Mouse (Mus musculus) kidney, embryonic 14.5 days (tissue): ENCODE results near the gene Arhgef3. TPM values are rescaled to one million over a fixed set of nuclear protein-coding genes. Genes with fewer than 3 reads are reported as not detected.

Experiments
- ATAC-seq: fragments of 200-750 bp; cut with Nextera tagmentation; 2 replicates; pipeline ENCODE4 v1.8.0; 2017; ENCODE audit warnings: moderate number of reproducible peaks, mild to moderate bottlenecking, moderate TSS enrichment, moderate library complexity; ENCODE audit not compliant: low FRiP score, low TSS enrichment
- H3K27ac ChIP-seq: fragments of 300-500 bp; sonication (generic); 2 replicates; pipeline ENCODE4 v1.5.1; 2014; ENCODE audit warnings: low read depth, mild to moderate bottlenecking, low read length, moderate library complexity, mixed read lengths
- H3K27me3 ChIP-seq: fragments of 300-500 bp; sonication (generic); 2 replicates; pipeline ENCODE4 v1.6.1; 2014; ENCODE audit warnings: mild to moderate bottlenecking, low read length; ENCODE audit not compliant: control insufficient read depth, insufficient read depth
- H3K36me3 ChIP-seq: fragments of 300-500 bp; sonication (generic); 2 replicates; pipeline ENCODE4 v1.6.1; 2014; ENCODE audit warnings: low read length, mixed read lengths; ENCODE audit not compliant: control insufficient read depth, insufficient read depth
- H3K4me1 ChIP-seq: fragments of 300-500 bp; sonication (generic); 2 replicates; pipeline ENCODE4 v1.6.1; 2014; ENCODE audit warnings: low read length, mixed read lengths; ENCODE audit not compliant: control insufficient read depth, insufficient read depth
- H3K4me2 ChIP-seq: fragments of 300-500 bp; sonication (generic); replicated peaks from 2 replicates; pipeline ENCODE4 v1.6.1; 2014; ENCODE audit warnings: low read depth, mild to moderate bottlenecking, low read length
- H3K4me3 ChIP-seq: fragments of 300-500 bp; sonication (generic); 2 replicates; pipeline ENCODE4 v1.5.1; 2014; ENCODE audit warnings: mild to moderate bottlenecking, low read length
- H3K9ac ChIP-seq: fragments of 300-500 bp; sonication (generic); 2 replicates; pipeline ENCODE4 v1.6.1; 2014; ENCODE audit warnings: low read depth, mild to moderate bottlenecking, low read length, moderate library complexity
- H3K9me3 ChIP-seq: fragments of 300-500 bp; sonication (generic); 2 replicates; pipeline ENCODE4 v1.6.1; 2016; ENCODE audit warnings: low read length; ENCODE audit not compliant: control insufficient read depth
- WGBS: fragments of 180-500 bp; shearing (Covaris S2); extraction: QIAGEN DNeasy Blood & Tissue Kit; methylation state at CpG from one replicate; pipeline ENCODE4 v1.1.7; 2014; 5-methylcytosine and 5-hydroxymethylcytosine counted together
- polyA plus RNA-seq: library from polyadenylated mRNA; unstranded; fragments of >200 nt; fragmentation: Nextera tagmentation; extraction: Ambion mirVana; gene quantifications from 2 replicates; pipeline ENCODE4 v1.2.1, GENCODE M21; 2014

Gene Arhgef3
- polyA plus RNA-seq, 1 experiment from 2014 or later = 15.0 TPM

GRCm38 (mm10) chr14:27130031-27130430 is 15.3 kb downstream of the Arhgef3 start:
- Histone ChIP-seq H3K27me3 (no peaks in the 10 kb centered on the region), H3K27ac (no peak overlapping the region), H3K9me3 (no peaks in the 10 kb centered on the region), H3K4me2 (no peak overlapping the region), H3K36me3 (no peaks in the 10 kb centered on the region), H3K4me1 (no peaks in the 10 kb centered on the region), H3K9ac (no peak overlapping the region), H3K4me3 (no peak overlapping the region)
- WGBS = 90% methylated on average over 3 of the region's 3 CpGs
- ATAC-seq = no peak

- Histone ChIP-seq H3K27ac (no peak overlapping the region), H3K27me3 (no peaks in the 10 kb centered on the region), H3K36me3 (no peaks in the 10 kb centered on the region), H3K9ac (no peak overlapping the region), H3K4me3 (no peak overlapping the region), H3K4me2 (no peak overlapping the region), H3K4me1 (no peaks in the 10 kb centered on the region), H3K9me3 (no peaks in the 10 kb centered on the region)
- 54% methylated on average over 1 of the region's 1 CpGs for WGBS
- no peak for ATAC-seq
These were observed 16.0 kb downstream of the Arhgef3 start for GRCm38 (mm10) chr14:27130676-27131075.

- Histone ChIP-seq H3K36me3 (no peaks in the 10 kb centered on the region), H3K4me2 (no peak overlapping the region), H3K27ac (no peak overlapping the region), H3K4me1 (no peaks in the 10 kb centered on the region), H3K4me3 (no peak overlapping the region), H3K27me3 (no peaks in the 10 kb centered on the region), H3K9ac (no peak overlapping the region), H3K9me3 (no peaks in the 10 kb centered on the region)
- no peak for ATAC-seq
- 77% methylated on average over 1 of the region's 1 CpGs for WGBS
These were observed 16.8 kb downstream of the Arhgef3 start for GRCm38 (mm10) chr14:27131521-27131920.

- Histone ChIP-seq H3K36me3 (no peaks in the 10 kb centered on the region), H3K9ac (no peak overlapping the region), H3K9me3 (no peaks in the 10 kb centered on the region), H3K27me3 (no peaks in the 10 kb centered on the region), H3K4me1 (no peaks in the 10 kb centered on the region), H3K27ac (no peak overlapping the region), H3K4me3 (no peak overlapping the region), H3K4me2 (no peak overlapping the region)
- ATAC-seq = no peak; the same call in 1 of the 2 replicates
- 66% methylated on average over 9 of the region's 9 CpGs for WGBS
These were observed 24.2 kb downstream of the Arhgef3 start for GRCm38 (mm10) chr14:27138891-27139290.

DNA sequence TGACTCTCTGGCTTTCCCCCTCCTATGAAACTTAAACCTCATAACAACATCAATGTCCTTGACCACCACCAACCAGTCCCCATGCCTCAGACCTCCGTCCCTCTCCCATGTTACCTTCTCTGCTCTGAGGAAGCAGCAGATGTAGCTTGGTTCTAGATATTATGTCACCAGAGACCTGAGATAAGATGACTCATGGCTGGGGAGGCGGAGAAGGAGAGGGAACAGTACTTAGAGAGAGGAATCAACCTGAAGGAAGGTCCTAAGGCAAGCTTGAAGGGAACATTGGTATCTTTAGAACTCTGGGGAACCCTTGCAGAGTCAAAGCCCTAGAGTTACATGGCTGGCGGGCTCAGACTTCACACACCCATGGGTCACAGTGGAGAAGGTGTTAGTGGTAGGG is 25.3 kb downstream of the Arhgef3 start:
- no peak overlapping the region for H3K4me2 ChIP-seq
- no peak for ATAC-seq
- H3K27me3 ChIP-seq = no peaks in the 10 kb centered on the region
- WGBS = 82% methylated on average over 3 of the region's 3 CpGs
- no peak overlapping the region for H3K27ac ChIP-seq
- no peak overlapping the region for H3K9ac ChIP-seq
- H3K4me1 ChIP-seq = peaks cover under 1% of the 10 kb centered on the region; the same call in 1 of the 2 replicates
- H3K36me3 ChIP-seq = no peaks in the 10 kb centered on the region
- no peak overlapping the region for H3K4me3 ChIP-seq
- H3K9me3 ChIP-seq = no peaks in the 10 kb centered on the region

DNA sequence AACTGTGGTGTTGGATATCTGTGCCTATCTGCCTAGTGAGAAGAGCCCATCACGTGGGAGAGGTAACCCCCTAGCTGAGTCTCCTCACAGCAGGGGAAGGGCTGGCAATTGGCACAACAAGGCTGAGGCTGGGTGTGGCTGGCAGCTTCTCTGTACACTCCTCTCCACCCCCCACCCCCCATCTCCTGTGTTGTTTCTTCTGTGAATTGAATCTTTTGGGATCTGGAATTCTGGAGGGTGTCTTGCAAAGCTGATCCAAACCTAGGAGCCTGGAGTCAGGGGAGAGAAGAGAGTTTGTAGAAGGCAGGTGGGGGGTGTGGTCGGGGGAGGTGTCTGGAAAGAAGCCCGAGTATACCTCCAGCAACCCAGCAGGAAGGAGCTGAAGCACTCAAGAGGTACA is 26.8 kb downstream of the Arhgef3 start:
- Histone ChIP-seq H3K9ac (no peak overlapping the region), H3K4me1 (peaks cover 10% of the 10 kb centered on the region; the same call in 1 of the 2 replicates), H3K27ac (no peak overlapping the region), H3K9me3 (no peaks in the 10 kb centered on the region), H3K36me3 (no peaks in the 10 kb centered on the region), H3K4me2 (no peak overlapping the region), H3K27me3 (no peaks in the 10 kb centered on the region), H3K4me3 (no peak overlapping the region)
- WGBS = 31% methylated on average over 3 of the region's 3 CpGs
- no peak for ATAC-seq

GRCm38 (mm10) chr14:27142680-27143079 is 28.0 kb downstream of the Arhgef3 start:
- 86% methylated on average over 5 of the region's 5 CpGs for WGBS
- Histone ChIP-seq H3K27ac (no peak overlapping the region), H3K27me3 (no peaks in the 10 kb centered on the region), H3K4me3 (no peak overlapping the region), H3K9me3 (no peaks in the 10 kb centered on the region), H3K4me2 (no peak overlapping the region), H3K36me3 (no peaks in the 10 kb centered on the region), H3K9ac (no peak overlapping the region), H3K4me1 (peaks cover 10% of the 10 kb centered on the region; the same call in 1 of the 2 replicates)
- no peak for ATAC-seq

- Histone ChIP-seq H3K27me3 (no peaks in the 10 kb centered on the region), H3K36me3 (no peaks in the 10 kb centered on the region), H3K4me1 (peaks cover 10% of the 10 kb centered on the region; the same call in 1 of the 2 replicates), H3K9me3 (no peaks in the 10 kb centered on the region), H3K27ac (peak overlapping the region; percentile 55; the same call in 1 of the 2 replicates), H3K9ac (no peak overlapping the region), H3K4me2 (no peak overlapping the region), H3K4me3 (no peak overlapping the region)
- WGBS = 38% methylated on average over 8 of the region's 8 CpGs
- ATAC-seq = peak; percentile 67
These were observed 30.7 kb downstream of the Arhgef3 start for GRCm38 (mm10) chr14:27145171-27146045.

- H3K9ac ChIP-seq = no peak overlapping the region
- WGBS = 87% methylated on average over 7 of the region's 7 CpGs
- H3K4me1 ChIP-seq = peaks cover 13% of the 10 kb centered on the region
- no peak for ATAC-seq
- H3K4me2 ChIP-seq = no peak overlapping the region
- H3K36me3 ChIP-seq = no peaks in the 10 kb centered on the region
- H3K27me3 ChIP-seq = no peaks in the 10 kb centered on the region
- no peak overlapping the region for H3K27ac ChIP-seq
- no peaks in the 10 kb centered on the region for H3K9me3 ChIP-seq
- no peak overlapping the region for H3K4me3 ChIP-seq
These were observed 33.0 kb downstream of the Arhgef3 start for GRCm38 (mm10) chr14:27147726-27148125.
